Mouse (Mus musculus) megakaryocyte, adult 5-6 weeks (primary cell): ENCODE measurements around the gene Pip5k1c. TPM values are rescaled to one million over a fixed set of nuclear protein-coding genes. Genes with fewer than 3 reads are reported as not detected.
A peak's percentile ranks its signal among the peaks of the same experiment; 100 is the strongest.

ENCODE experiments used
- ATAC-seq: 2 replicates; pipeline ENCODE4 v1.8.0; 2016; ENCODE audit warnings: mild to moderate bottlenecking, inconsistent platforms; ENCODE audit not compliant: poor library complexity, severe bottlenecking
- total RNA-seq, 2 experiments: library from RNA; stranded (forward) in 1 of 2; stranded (reverse) in 1 of 2; fragments of 153-499, 151-499 nt in 1 of 2; fragments of 221-1000, 200-1000 nt in 1 of 2; gene quantifications; 2 replicates each; pipeline versions ENCODE4 v1.2.3 to v1.2.4; 2015 to 2017

The Pip5k1c gene
- total RNA-seq, 2 experiments from 2014 or later, result 28.0 to 40.4 TPM

- ATAC-seq, result no peak
These were observed 8.6 kb downstream of the Pip5k1c start for GRCm38 (mm10) chr10:81301321-81301720.

GRCm38 (mm10) chr10:81302288-81302687 lies 9.5 kb downstream of the Pip5k1c start:
- ATAC-seq, result no peak

GRCm38 (mm10) chr10:81302781-81303218 lies 10.0 kb downstream of the Pip5k1c start:
- no peak for ATAC-seq

GRCm38 (mm10) chr10:81303258-81303657 lies 10.5 kb downstream of the Pip5k1c start:
- ATAC-seq, result peak; percentile 50

- peak; percentile 54 for ATAC-seq
These were observed 11.0 kb downstream of the Pip5k1c start for GRCm38 (mm10) chr10:81303761-81304160.

GRCm38 (mm10) chr10:81304597-81305238 lies 12.0 kb downstream of the Pip5k1c start:
- ATAC-seq, result peak; percentile 71

GRCm38 (mm10) chr10:81305663-81306062 lies 12.9 kb downstream of the Pip5k1c start:
- no peak for ATAC-seq

GRCm38 (mm10) chr10:81306173-81306668 lies 13.5 kb downstream of the Pip5k1c start:
- no peak for ATAC-seq

- ATAC-seq, result no peak
These were observed 14.3 kb downstream of the Pip5k1c start for GRCm38 (mm10) chr10:81306837-81307682.

- ATAC-seq, result no peak
These were observed 16.8 kb downstream of the Pip5k1c start for GRCm38 (mm10) chr10:81309571-81309970.

GRCm38 (mm10) chr10:81313581-81313980 lies 20.8 kb downstream of the Pip5k1c start:
- ATAC-seq, result no peak

- ATAC-seq, result no peak
These were observed 21.4 kb downstream of the Pip5k1c start for GRCm38 (mm10) chr10:81314201-81314600.

GRCm38 (mm10) chr10:81315587-81315986 lies 22.8 kb downstream of the Pip5k1c start:
- ATAC-seq, result no peak

GRCm38 (mm10) chr10:81316338-81317060 lies 23.7 kb downstream of the Pip5k1c start:
- ATAC-seq, result no peak

- ATAC-seq, result no peak
These were observed 24.5 kb downstream of the Pip5k1c start for GRCm38 (mm10) chr10:81317273-81317672.

- ATAC-seq, result no peak
These were observed 26.0 kb downstream of the Pip5k1c start for GRCm38 (mm10) chr10:81318589-81319329.

- ATAC-seq, result no peak
These were observed 26.6 kb downstream of the Pip5k1c start for GRCm38 (mm10) chr10:81319330-81319699.

GRCm38 (mm10) chr10:81319741-81320549 lies 27.2 kb downstream of the Pip5k1c start:
- ATAC-seq, result no peak

GRCm38 (mm10) chr10:81320550-81321347 lies 28.0 kb downstream of the Pip5k1c start, which contains the start of gene Cactin:
TSS of gene Cactin (plus strand) at chr10:81321103.
- peak; percentile 83 for ATAC-seq
